Mouse (Mus musculus): ENCODE data around the gene A930009A15Rik. TPM values are rescaled to one million over a fixed set of nuclear protein-coding genes. Genes with fewer than 3 reads are reported as not detected.

Gene A930009A15Rik
- total and polyA plus RNA-seq, 2 experiments from 2014 or later: 1.1 TPM; not detected in 1

- Histone ChIP-seq H3K9ac (no peak overlapping the region), H3K27ac (ENCODE audit: low read depth, low read length) (no peak overlapping the region), H3K4me1 (ENCODE audit: insufficient read depth) (no peaks in the 10 kb centered on the region), H3K9me3 (ENCODE audit: low read length) (no peaks in the 10 kb centered on the region), H3K36me3 (ENCODE audit: insufficient read depth) (no peaks in the 10 kb centered on the region), H3K27me3 (ENCODE audit: insufficient read depth, low read length) (peaks cover 10% of the 10 kb centered on the region), H3K4me3 (ENCODE audit: low read depth, low read length) (no peak overlapping the region), H3K4me2 (ENCODE audit: low read depth) (no peak overlapping the region)
- TF ChIP-seq CTCF (IDR thresholded peaks at IDR 0.05; ENCODE audit: low read depth): no peak
- 43% methylated on average over 12 of the region's 12 CpGs for WGBS
- ATAC-seq (no peak), DNase-seq (no peak)
Measured at GRCm38 (mm10) chr10:115561136-115561880, 8.5 kb upstream of the A930009A15Rik start.

- no peak for ATAC-seq
- WGBS: 88% methylated on average over 4 of the region's 4 CpGs
- TF ChIP-seq CTCF (IDR thresholded peaks at IDR 0.05; ENCODE audit: low read depth): no peak
Measured at GRCm38 (mm10) chr10:115562911-115563686, 6.7 kb upstream of the A930009A15Rik start.

GRCm38 (mm10) chr10:115563961-115564360 lies 5.8 kb upstream of the A930009A15Rik start:
- Histone ChIP-seq H3K27me3 (ENCODE audit: insufficient read depth, low read length) (peaks cover 6% of the 10 kb centered on the region), H3K9me3 (ENCODE audit: low read length) (no peaks in the 10 kb centered on the region), H3K4me3 (ENCODE audit: low read depth, low read length) (no peak overlapping the region), H3K4me2 (ENCODE audit: low read depth) (no peak overlapping the region), H3K9ac (no peak overlapping the region), H3K36me3 (ENCODE audit: insufficient read depth) (no peaks in the 10 kb centered on the region), H3K27ac (ENCODE audit: low read depth, low read length) (no peak overlapping the region), H3K4me1 (ENCODE audit: insufficient read depth) (no peaks in the 10 kb centered on the region)
- DNase-seq (no peak), ATAC-seq (no peak)
- TF ChIP-seq CTCF (IDR thresholded peaks at IDR 0.05; ENCODE audit: low read depth): no peak
- 65% methylated on average over 5 of the region's 5 CpGs for WGBS

More at GRCm38 (mm10) chr10:115562911-115563686, 6.7 kb upstream of the A930009A15Rik start:
- H3K27me3 ChIP-seq (ENCODE audit: insufficient read depth, low read length): peaks cover 6% of the 10 kb centered on the region
- no peak overlapping the region for H3K27ac ChIP-seq (ENCODE audit: low read depth, low read length)
- no peak for DNase-seq
- no peaks in the 10 kb centered on the region for H3K36me3 ChIP-seq (ENCODE audit: insufficient read depth)
- no peaks in the 10 kb centered on the region for H3K4me1 ChIP-seq (ENCODE audit: insufficient read depth)
- no peak overlapping the region for H3K4me3 ChIP-seq (ENCODE audit: low read depth, low read length)
- no peak overlapping the region for H3K4me2 ChIP-seq (ENCODE audit: low read depth)
- no peak overlapping the region for H3K9ac ChIP-seq
- H3K9me3 ChIP-seq (ENCODE audit: low read length): no peaks in the 10 kb centered on the region

- no peak for ATAC-seq
- H3K27ac ChIP-seq (ENCODE audit: low read depth, low read length): no peak overlapping the region
- no peak overlapping the region for H3K4me2 ChIP-seq (ENCODE audit: low read depth)
- H3K4me3 ChIP-seq (ENCODE audit: low read depth, low read length): no peak overlapping the region
- H3K9ac ChIP-seq: no peak overlapping the region
- no peaks in the 10 kb centered on the region for H3K36me3 ChIP-seq (ENCODE audit: insufficient read depth)
- H3K27me3 ChIP-seq (ENCODE audit: insufficient read depth, low read length): peaks cover 12% of the 10 kb centered on the region
- no peaks in the 10 kb centered on the region for H3K9me3 ChIP-seq (ENCODE audit: low read length)
- WGBS: 29% methylated on average over 2 of the region's 2 CpGs
- H3K4me1 ChIP-seq (ENCODE audit: insufficient read depth): no peaks in the 10 kb centered on the region
- no peak for TF ChIP-seq CTCF (IDR thresholded peaks at IDR 0.05; ENCODE audit: low read depth)
- no peak for DNase-seq
Measured at GRCm38 (mm10) chr10:115570577-115570976, 791 bp downstream of the A930009A15Rik start.

GRCm38 (mm10) chr10:115571317-115571716 lies 1.5 kb downstream of the A930009A15Rik start:
- DNase-seq (peak; percentile 45), ATAC-seq (no peak)
- Histone ChIP-seq H3K27me3 (ENCODE audit: insufficient read depth, low read length) (peaks cover 14% of the 10 kb centered on the region), H3K4me3 (ENCODE audit: low read depth, low read length) (no peak overlapping the region), H3K27ac (ENCODE audit: low read depth, low read length) (no peak overlapping the region), H3K4me1 (ENCODE audit: insufficient read depth) (no peaks in the 10 kb centered on the region), H3K36me3 (ENCODE audit: insufficient read depth) (no peaks in the 10 kb centered on the region), H3K4me2 (ENCODE audit: low read depth) (no peak overlapping the region), H3K9ac (no peak overlapping the region), H3K9me3 (ENCODE audit: low read length) (no peaks in the 10 kb centered on the region)
- TF ChIP-seq CTCF (IDR thresholded peaks at IDR 0.05; ENCODE audit: low read depth): no peak
- WGBS: 4% methylated on average over 6 of the region's 6 CpGs

GRCm38 (mm10) chr10:115571734-115572440 lies 2.1 kb downstream of the A930009A15Rik start:
- ATAC-seq (no peak), DNase-seq (no peak)
- no peaks in the 10 kb centered on the region for H3K4me1 ChIP-seq (ENCODE audit: insufficient read depth)
- H3K27ac ChIP-seq (ENCODE audit: low read depth, low read length): no peak overlapping the region
- no peak overlapping the region for H3K9ac ChIP-seq
- no peak overlapping the region for H3K4me3 ChIP-seq (ENCODE audit: low read depth, low read length)
- 24% methylated on average over 3 of the region's 3 CpGs for WGBS
- no peak for TF ChIP-seq CTCF (IDR thresholded peaks at IDR 0.05; ENCODE audit: low read depth)
- no peak overlapping the region for H3K4me2 ChIP-seq (ENCODE audit: low read depth)
- H3K27me3 ChIP-seq (ENCODE audit: insufficient read depth, low read length): peaks cover 14% of the 10 kb centered on the region
- H3K36me3 ChIP-seq (ENCODE audit: insufficient read depth): no peaks in the 10 kb centered on the region
- H3K9me3 ChIP-seq (ENCODE audit: low read length): no peaks in the 10 kb centered on the region
